Mouse (Mus musculus): ENCODE measurements around the gene Olfr1392. TPM values are rescaled to one million over a fixed set of nuclear protein-coding genes. Genes with fewer than 3 reads are reported as not detected.

The Olfr1392 gene
- polyA plus RNA-seq, 1 experiment from 2014 or later, result not detected

GRCm38 (mm10) chr11:49337150-49337832 lies 52.2 kb downstream of the Olfr1392 start:
- Histone ChIP-seq H3K27ac (no peak overlapping the region), H3K4me1 (replicated peaks) (no peaks in the 10 kb centered on the region), H3K27me3 (replicated peaks) (no peaks in the 10 kb centered on the region), H3K4me2 (replicated peaks) (no peak overlapping the region), H3K9ac (no peak overlapping the region), H3K36me3 (no peaks in the 10 kb centered on the region), H3K4me3 (replicated peaks) (no peak overlapping the region), H3K9me3 (no peaks in the 10 kb centered on the region)
- 60% methylated on average over 4 of the region's 4 CpGs for WGBS
- ATAC-seq, result no peak

Other genes with a start within 250 kb of the Olfr1392 start
- gene 9930111J21Rik2, start 234.0 kb upstream of the Olfr1392 start, polyA plus RNA-seq (2015; fragmentation: Nextera tagmentation; extraction: Ambion mirVana), result 0.76 and 1.1 TPM in 2 replicates
- gene Tgtp2, start 221.1 kb upstream of the Olfr1392 start, polyA plus RNA-seq (2015; fragmentation: Nextera tagmentation; extraction: Ambion mirVana), result 0.56 and 0.88 TPM in 2 replicates
- 3.1 and 3.2 TPM in 2 replicates for gene Ifi47, start 208.7 kb upstream of the Olfr1392 start, polyA plus RNA-seq (2015; fragmentation: Nextera tagmentation; extraction: Ambion mirVana)
- gene Olfr1396, start 170.4 kb upstream of the Olfr1392 start, polyA plus RNA-seq (2015; fragmentation: Nextera tagmentation; extraction: Ambion mirVana), result not detected in 2 replicates
- not detected in 2 replicates for gene Olfr1395, start 143.0 kb upstream of the Olfr1392 start, polyA plus RNA-seq (2015; fragmentation: Nextera tagmentation; extraction: Ambion mirVana)
- gene Olfr1394, start 130.9 kb upstream of the Olfr1392 start, polyA plus RNA-seq (2015; fragmentation: Nextera tagmentation; extraction: Ambion mirVana), result not detected in 2 replicates
- 1.7 and 2.2 TPM in 2 replicates for gene Btnl9, start 98.1 kb upstream of the Olfr1392 start, polyA plus RNA-seq (2015; fragmentation: Nextera tagmentation; extraction: Ambion mirVana)
- gene Zfp62, start 82.0 kb upstream of the Olfr1392 start, polyA plus RNA-seq (2015; fragmentation: Nextera tagmentation; extraction: Ambion mirVana), result 24.4 and 28.6 TPM in 2 replicates
- 53.5 and 61.2 TPM in 2 replicates for gene Mgat1, start 41.1 kb upstream of the Olfr1392 start, polyA plus RNA-seq (2015; fragmentation: Nextera tagmentation; extraction: Ambion mirVana)
- not detected in 2 replicates for gene Olfr1393, start 7.0 kb upstream of the Olfr1392 start, polyA plus RNA-seq (2015; fragmentation: Nextera tagmentation; extraction: Ambion mirVana)
- not detected in 2 replicates for gene Olfr10, start 19.5 kb downstream of the Olfr1392 start, polyA plus RNA-seq (2015; fragmentation: Nextera tagmentation; extraction: Ambion mirVana)
- gene Olfr1391, start 37.5 kb downstream of the Olfr1392 start, polyA plus RNA-seq (2015; fragmentation: Nextera tagmentation; extraction: Ambion mirVana), result not detected in 2 replicates
- gene Olfr1390, start 49.9 kb downstream of the Olfr1392 start, polyA plus RNA-seq (2015; fragmentation: Nextera tagmentation; extraction: Ambion mirVana), result not detected in 2 replicates
- gene Olfr1389, start 137.8 kb downstream of the Olfr1392 start, polyA plus RNA-seq (2015; fragmentation: Nextera tagmentation; extraction: Ambion mirVana), result not detected in 2 replicates
- 0.06 and 0.10 TPM in 2 replicates for gene Olfr1388, start 151.3 kb downstream of the Olfr1392 start, polyA plus RNA-seq (2015; fragmentation: Nextera tagmentation; extraction: Ambion mirVana)
- gene Olfr1387, start 170.1 kb downstream of the Olfr1392 start, polyA plus RNA-seq (2015; fragmentation: Nextera tagmentation; extraction: Ambion mirVana), result not detected in 2 replicates
- not detected in 2 replicates for gene Olfr1386, start 179.8 kb downstream of the Olfr1392 start, polyA plus RNA-seq (2015; fragmentation: Nextera tagmentation; extraction: Ambion mirVana)
- not detected in 2 replicates for gene Olfr1385, start 203.8 kb downstream of the Olfr1392 start, polyA plus RNA-seq (2015; fragmentation: Nextera tagmentation; extraction: Ambion mirVana)
- not detected in 2 replicates for gene Olfr1384, start 221.4 kb downstream of the Olfr1392 start, polyA plus RNA-seq (2015; fragmentation: Nextera tagmentation; extraction: Ambion mirVana)
- not detected in 2 replicates for gene Olfr1383, start 234.4 kb downstream of the Olfr1392 start, polyA plus RNA-seq (2015; fragmentation: Nextera tagmentation; extraction: Ambion mirVana)
- gene Olfr1382, start 243.0 kb downstream of the Olfr1392 start, polyA plus RNA-seq (2015; fragmentation: Nextera tagmentation; extraction: Ambion mirVana), result not detected in 2 replicates